8 mouse cellular contexts compared by ENCODE assay signal in the genomic region with DNA sequence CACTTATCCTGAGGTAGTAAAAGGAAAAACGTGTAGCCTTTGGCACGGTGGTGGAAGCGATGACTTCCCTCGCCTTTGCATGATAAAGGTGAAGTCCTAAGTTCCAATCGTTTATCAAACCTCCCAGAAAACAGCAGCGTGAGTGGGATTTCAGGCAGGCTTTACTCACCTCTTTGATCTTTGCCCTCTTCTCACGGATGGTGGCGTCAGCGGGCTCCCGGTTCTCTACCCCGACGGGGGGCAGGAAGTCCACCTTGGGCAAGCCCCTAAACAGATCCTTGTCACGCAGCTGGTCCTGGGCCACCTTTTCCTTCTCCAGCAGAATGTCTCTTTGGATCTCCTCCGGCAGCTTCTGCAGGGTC. TPM values are rescaled to one million over a fixed set of nuclear protein-coding genes. Genes with fewer than 3 reads are reported as not detected.
DNase-seq lines count a peak whose midpoint lies in the region; ATAC-seq and TF ChIP-seq lines count a peak whose summit lies in the region.

No protein-coding gene starts in this region.

- peak overlapping the region; percentile 92 for H3K4me3 ChIP-seq in layer of hippocampus, adult 2 months
- peak overlapping the region; percentile 92 for H3K4me3 ChIP-seq in heart, embryonic 12.5 days
- H3K4me3 ChIP-seq in limb, embryonic 13.5 days, result peak overlapping the region; percentile 84
- peak overlapping the region; percentile 90 for H3K4me3 ChIP-seq in neural tube, embryonic 15.5 days (replicated peaks)

- peaks cover 24% of the 10 kb centered on the region for H3K4me1 ChIP-seq in heart, embryonic 12.5 days (replicated peaks)
- H3K4me1 ChIP-seq in limb, embryonic 13.5 days, result peaks cover 36% of the 10 kb centered on the region
- H3K4me1 ChIP-seq in neural tube, embryonic 15.5 days, result peaks cover 21% of the 10 kb centered on the region

- no peak for DNase-seq in layer of hippocampus, adult 2 months (ENCODE audit: low spot score in 2 of 2)
- no peak for DNase-seq in layer of hippocampus, adult 8-10 months (ENCODE audit: low spot score in 2 of 2)
- no peak for DNase-seq in ovary, postnatal 14 days (ENCODE audit: low spot score)
- DNase-seq in urinary bladder, postnatal 10 days (ENCODE audit: low spot score), result no peak

- H3K4me2 ChIP-seq in heart, embryonic 12.5 days, result peak overlapping the region; percentile 96
- peak overlapping the region; percentile 96 for H3K4me2 ChIP-seq in limb, embryonic 13.5 days (replicated peaks)
- H3K4me2 ChIP-seq in neural tube, embryonic 15.5 days, result peak overlapping the region; percentile 99

- peak; percentile 44 for ATAC-seq in activated CD4-positive, CD25-positive, alpha-beta regulatory T cell, adult 4 months
- no peak for ATAC-seq in heart, embryonic 12.5 days (ENCODE audit: insufficient number of reproducible peaks, low FRiP score)
- ATAC-seq in limb, embryonic 13.5 days (ENCODE audit: low FRiP score, low read depth), result no peak
- ATAC-seq in neural tube, embryonic 15.5 days (ENCODE audit: low FRiP score), result no peak; the same call in 1 of the 2 replicates

- H3K9ac ChIP-seq in heart, embryonic 12.5 days, result peak overlapping the region; percentile 84
- H3K9ac ChIP-seq in limb, embryonic 13.5 days, result peak overlapping the region; percentile 81
- H3K9ac ChIP-seq in neural tube, embryonic 15.5 days (replicated peaks), result peak overlapping the region; percentile 72

- no peaks in the 10 kb centered on the region for H3K27me3 ChIP-seq in heart, embryonic 12.5 days (replicated peaks)
- peaks cover 4% of the 10 kb centered on the region; the same call in 1 of the 2 replicates for H3K27me3 ChIP-seq in limb, embryonic 13.5 days
- H3K27me3 ChIP-seq in neural tube, embryonic 15.5 days (replicated peaks), result no peaks in the 10 kb centered on the region

- no peaks in the 10 kb centered on the region for H3K9me3 ChIP-seq in heart, embryonic 12.5 days (replicated peaks)
- H3K9me3 ChIP-seq in limb, embryonic 13.5 days, result no peaks in the 10 kb centered on the region
- no peaks in the 10 kb centered on the region for H3K9me3 ChIP-seq in neural tube, embryonic 15.5 days (replicated peaks)

- peak overlapping the region; percentile 90 for H3K27ac ChIP-seq in layer of hippocampus, adult 2 months
- peak overlapping the region; percentile 12 for H3K27ac ChIP-seq in heart, embryonic 12.5 days (ENCODE audit: poor library complexity, severe bottlenecking)
- H3K27ac ChIP-seq in limb, embryonic 13.5 days, result no peak overlapping the region
- peak overlapping the region; percentile 65; the same call in 1 of the 2 replicates for H3K27ac ChIP-seq in neural tube, embryonic 15.5 days (replicated peaks)

- no peaks in the 10 kb centered on the region for H3K36me3 ChIP-seq in heart, embryonic 12.5 days
- H3K36me3 ChIP-seq in limb, embryonic 13.5 days, result no peaks in the 10 kb centered on the region
- H3K36me3 ChIP-seq in neural tube, embryonic 15.5 days, result no peaks in the 10 kb centered on the region

- TF ChIP-seq CTCF in layer of hippocampus, adult 2 months (conservative IDR thresholded peaks at IDR 0.05), result no peak

- under 1% methylated on average over 14 of the region's 14 CpGs for WGBS in heart, embryonic 12.5 days
- WGBS in limb, embryonic 13.5 days, result under 1% methylated on average over 14 of the region's 14 CpGs
- 1% methylated on average over 14 of the region's 14 CpGs for WGBS in neural tube, embryonic 15.5 days

RNA-seq across cellular contexts. Expression of a gene that starts 2.2 kb away (rescaled TPM):
- total RNA-seq in layer of hippocampus, adult 2 months (2021), result 10 to 100 TPM; 65.0 to 65.7 TPM
- total RNA-seq in layer of hippocampus, adult 8-10 months (2022), result 10 to 100 TPM; 62.8 to 66.7 (median 65.3) TPM
- 10 to 100 TPM; 16.9 to 17.2 TPM for polyA plus RNA-seq in activated CD4-positive, CD25-positive, alpha-beta regulatory T cell, adult 4 months (2017; shearing (Covaris generic))
- 9.4 and 10.6 TPM in 2 replicates for polyA plus RNA-seq in heart, embryonic 12.5 days (2016; fragmentation: Nextera tagmentation; extraction: Ambion mirVana)
- polyA plus RNA-seq in limb, embryonic 13.5 days (2015; fragmentation: Nextera tagmentation; extraction: Ambion mirVana), result 6.0 and 6.2 TPM in 2 replicates
- polyA plus RNA-seq in neural tube, embryonic 15.5 days (2015; fragmentation: Nextera tagmentation; extraction: Ambion mirVana), result 5.3 TPM in 2 replicates
